Mouse (Mus musculus) myocyte (in vitro differentiated cells): ENCODE results near the gene Crygf. TPM values are rescaled to one million over a fixed set of nuclear protein-coding genes. Genes with fewer than 3 reads are reported as not detected.
A peak's percentile ranks its signal among the peaks of the same experiment; 100 is the strongest.
"Not testable (repeated sequence)": the region's sequence is repeated elsewhere in the genome, so short reads cannot be mapped to it uniquely, and the experiment has no call there.

Experiments
- H3K27me3 ChIP-seq: one replicate; pipeline ENCODE4 v1.6.1; 2011; ENCODE audit not compliant: control insufficient read depth, insufficient read depth, insufficient read length
- H3K36me3 ChIP-seq: one replicate; pipeline ENCODE4 v1.6.1; 2011; ENCODE audit not compliant: control insufficient read depth, insufficient read depth
- H3K4me2 ChIP-seq: one replicate; pipeline ENCODE4 v1.6.1; 2011; ENCODE audit warnings: low read depth, control low read depth
- H3K4me3 ChIP-seq: one replicate; pipeline ENCODE4 v1.5.1; 2011; ENCODE audit warnings: mild to moderate bottlenecking, control low read depth, moderate library complexity
- H3K79me2 ChIP-seq: one replicate; pipeline ENCODE4 v1.6.1; 2011; ENCODE audit not compliant: control insufficient read depth, insufficient read depth
- H3ac ChIP-seq: one replicate; pipeline ENCODE4 v1.6.1; 2011; ENCODE audit not compliant: control insufficient read depth, insufficient read length
- CEBPB ChIP-seq: IDR thresholded peaks from 2 replicates; pipeline ENCODE4 v1.6.1; 2011; ENCODE audit warnings: mild to moderate bottlenecking, moderate library complexity; ENCODE audit not compliant: poor library complexity, insufficient read depth, severe bottlenecking
- E2F4 ChIP-seq: IDR thresholded peaks from one replicate; pipeline ENCODE4 v1.6.1; 2011; ENCODE audit warnings: mild to moderate bottlenecking, control low read depth, moderate library complexity; ENCODE audit not compliant: insufficient read depth
- MAX ChIP-seq: IDR thresholded peaks from one replicate; pipeline ENCODE4 v1.6.1; 2011; ENCODE audit warnings: low read depth, mild to moderate bottlenecking, control low read depth
- MYOD1 ChIP-seq, 3 experiments: IDR thresholded peaks; one replicate each; pipeline ENCODE4 v1.6.1; 2011; ENCODE audit warnings: control low read depth in 2 of 3, low read depth in 2 of 3, mild to moderate bottlenecking in 2 of 3, moderate library complexity in 1 of 3; ENCODE audit not compliant: insufficient read length in 2 of 3, control insufficient read depth in 1 of 3
- MYOG ChIP-seq, 3 experiments: IDR thresholded peaks; one replicate each; pipeline ENCODE4 v1.6.1; 2011; ENCODE audit warnings: control low read depth in 2 of 3, low read depth in 2 of 3, mild to moderate bottlenecking in 2 of 3; ENCODE audit not compliant: insufficient read length in 2 of 3, control insufficient read depth in 1 of 3, insufficient read depth in 1 of 3
- POLR2A ChIP-seq: IDR thresholded peaks from one replicate; pipeline ENCODE4 v1.6.1; 2011; ENCODE audit warnings: low read depth, mild to moderate bottlenecking, control low read depth, moderate library complexity; ENCODE audit not compliant: insufficient read length
- POLR2AphosphoS2 ChIP-seq: IDR thresholded peaks from one replicate; pipeline ENCODE4 v1.6.1; 2011; ENCODE audit warnings: low read depth, control low read depth; ENCODE audit not compliant: insufficient read length
- REST ChIP-seq: IDR thresholded peaks from one replicate; pipeline ENCODE4 v1.6.1; 2011; ENCODE audit warnings: mild to moderate bottlenecking, control low read depth, moderate library complexity; ENCODE audit not compliant: insufficient read depth, insufficient read length
- SRF ChIP-seq: IDR thresholded peaks from one replicate; pipeline ENCODE4 v1.6.1; 2011; ENCODE audit warnings: low read depth; ENCODE audit not compliant: control insufficient read depth, insufficient read length
- TCF12 ChIP-seq: IDR thresholded peaks from one replicate; pipeline ENCODE4 v1.6.1; 2011; ENCODE audit warnings: mild to moderate bottlenecking, control low read depth; ENCODE audit not compliant: poor library complexity, insufficient read depth, severe bottlenecking
- TCF3 ChIP-seq: IDR thresholded peaks from one replicate; pipeline ENCODE4 v1.6.1; 2011; ENCODE audit warnings: low read depth, control low read depth; ENCODE audit not compliant: insufficient read length
- USF1 ChIP-seq: IDR thresholded peaks from one replicate; pipeline ENCODE4 v1.6.1; 2011; ENCODE audit warnings: low read depth, mild to moderate bottlenecking, control low read depth, moderate library complexity
- polyA plus RNA-seq: library from polyadenylated mRNA; unstranded; fragments of >200 nt; fragmentation: generic; extraction: Trizol; gene quantifications from one replicate; pipeline ENCODE4 v1.2.1, GENCODE M21; 2012; ENCODE audit warnings: missing spikeins

The Crygf gene
- not detected for polyA plus RNA-seq

DNA sequence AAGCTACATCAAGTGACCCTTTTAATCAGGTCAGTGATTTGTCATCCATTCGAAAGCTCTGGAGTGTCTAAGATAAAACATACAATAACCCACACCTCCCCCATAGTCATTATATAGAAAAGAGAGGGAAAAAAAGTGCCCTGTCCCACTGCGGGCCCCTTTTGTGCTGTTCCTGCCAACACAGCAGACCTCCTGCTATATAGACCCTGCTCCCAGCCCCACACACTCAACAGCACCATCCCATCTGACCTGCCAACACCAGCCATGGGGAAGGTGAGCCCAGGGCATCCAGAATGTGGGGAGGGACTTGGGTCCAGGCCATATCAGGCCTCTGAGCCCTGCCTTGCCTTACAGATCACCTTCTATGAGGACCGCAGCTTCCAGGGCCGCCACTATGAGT, at the start of gene Crygf:
Gene Crygf (plus strand): TSS at position 227 of the 400 bp plus-strand sequence.
- Histone ChIP-seq H3K27me3 (no peaks in the 10 kb centered on the region), H3K4me2 (peak within 1 kb of the TSS; percentile 12), H3K36me3 (no peaks in the 10 kb centered on the region), H3K79me2 (no peaks in the 10 kb centered on the region), H3ac (no peak within 1 kb of the TSS), H3K4me3 (no peak within 1 kb of the TSS)
- TF ChIP-seq SRF, result no peak

DNA sequence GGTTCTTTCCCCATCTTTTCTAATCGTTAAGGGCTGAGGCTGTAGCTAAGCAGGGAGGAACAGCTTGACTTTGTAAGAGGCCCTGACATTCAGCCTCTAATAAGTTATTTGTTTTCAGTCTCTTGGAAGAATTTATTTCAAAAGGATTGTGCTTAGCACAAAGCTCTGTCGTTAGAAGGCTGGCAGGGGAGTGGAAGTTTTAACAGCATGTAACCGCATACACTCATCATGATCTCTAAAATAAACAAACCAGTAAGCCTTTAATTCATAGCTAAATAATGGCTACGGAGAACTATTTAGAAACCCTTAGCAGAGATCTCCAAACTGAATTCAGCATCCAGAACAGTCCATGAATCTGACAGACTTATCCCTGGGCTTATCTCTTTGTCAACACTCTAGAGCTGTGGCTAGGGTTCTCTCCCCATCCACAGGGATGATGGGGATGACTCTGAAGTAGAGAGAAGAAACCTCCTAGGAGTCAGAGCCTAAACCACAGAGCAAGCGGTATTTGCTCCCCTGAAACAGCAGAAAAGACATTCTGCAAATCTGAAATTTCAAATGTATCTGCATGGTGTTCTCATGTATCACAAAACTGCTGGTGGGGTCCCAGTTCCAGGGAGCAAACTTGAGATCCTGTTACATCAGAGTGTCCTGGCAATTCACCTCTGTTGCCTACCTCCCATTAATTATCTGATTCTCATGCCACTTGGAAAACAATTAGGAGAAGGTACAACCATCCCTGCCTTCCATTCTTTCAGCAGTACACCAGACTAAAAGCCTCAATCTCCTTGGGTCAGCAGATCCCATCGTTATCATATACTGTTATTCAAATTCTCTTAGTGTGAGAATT, 734 bp upstream of the Crygf start:
- Histone ChIP-seq H3K27me3 (no peaks in the 10 kb centered on the region), H3K79me2 (no peaks in the 10 kb centered on the region), H3K4me3 (no peak overlapping the region), H3K36me3 (no peaks in the 10 kb centered on the region), H3K4me2 (peak overlapping the region; percentile 12), H3ac (no peak overlapping the region)
- TF ChIP-seq CEBPB, result no peak
- no peak for TF ChIP-seq USF1
- no peak for TF ChIP-seq REST
- no peak for TF ChIP-seq SRF
- TF ChIP-seq POLR2A, result no peak
- no peak for TF ChIP-seq POLR2AphosphoS2
- TF ChIP-seq MYOD1 (IDR thresholded peaks at IDR 0.05; ENCODE audit: control insufficient read depth in 1 of 3, insufficient read length in 2 of 3, low read depth in 2 of 3), result no peak
- no peak for TF ChIP-seq E2F4
- TF ChIP-seq TCF3, result no peak
- TF ChIP-seq MAX, result no peak
- TF ChIP-seq MYOG (IDR thresholded peaks at IDR 0.05; ENCODE audit: control insufficient read depth in 1 of 3, insufficient read depth in 1 of 3, insufficient read length in 2 of 3, low read depth in 2 of 3), result no peak
- TF ChIP-seq TCF12, result no peak

DNA sequence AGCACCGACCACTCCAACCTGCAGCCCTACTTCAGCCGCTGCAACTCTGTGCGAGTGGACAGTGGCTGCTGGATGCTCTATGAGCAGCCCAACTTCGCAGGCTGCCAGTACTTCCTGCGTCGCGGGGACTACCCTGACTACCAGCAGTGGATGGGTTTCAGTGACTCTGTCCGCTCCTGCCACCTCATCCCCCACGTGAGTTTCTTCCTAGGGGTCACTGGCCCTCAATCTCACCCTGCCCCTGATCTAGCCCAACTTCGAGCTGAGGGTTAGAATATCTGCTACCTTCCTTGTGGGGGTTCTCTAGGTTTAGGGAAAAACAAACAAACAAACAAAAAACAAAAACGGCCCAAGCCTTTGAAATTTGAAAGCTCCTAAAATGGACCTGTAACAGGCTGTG, 376 bp downstream of the Crygf start:
- H3K36me3 ChIP-seq, H3K79me2 ChIP-seq, H3K4me2 ChIP-seq, H3K27me3 ChIP-seq, H3ac ChIP-seq, H3K4me3 ChIP-seq: not testable (repeated sequence)

DNA sequence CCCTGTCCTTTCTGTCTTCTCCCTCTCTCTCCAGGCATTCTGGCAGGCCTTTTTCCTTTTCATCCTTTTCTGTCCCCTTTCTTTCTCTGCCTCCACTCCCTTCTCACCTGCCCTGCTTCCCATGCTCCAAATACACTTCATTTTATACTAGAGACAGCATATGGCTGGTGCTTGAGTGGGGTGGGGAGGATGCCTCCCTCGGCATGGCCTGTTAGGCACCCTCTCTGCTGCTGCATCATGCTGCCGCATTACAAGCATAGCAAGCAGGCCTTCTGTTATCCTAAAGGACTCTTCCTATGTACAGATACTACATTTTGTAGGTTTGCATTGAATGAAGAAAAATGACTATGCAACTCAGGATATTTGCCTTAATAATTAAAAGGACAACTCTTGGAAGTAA, 3.7 kb downstream of the Crygf start:
- H3K4me2 ChIP-seq, result no peak overlapping the region
- H3K4me3 ChIP-seq, result no peak overlapping the region
- no peaks in the 10 kb centered on the region for H3K36me3 ChIP-seq
- H3ac ChIP-seq, result no peak overlapping the region
- no peaks in the 10 kb centered on the region for H3K79me2 ChIP-seq
- no peaks in the 10 kb centered on the region for H3K27me3 ChIP-seq
- TF ChIP-seq MYOG (IDR thresholded peaks at IDR 0.05; ENCODE audit: control insufficient read depth in 1 of 3, insufficient read depth in 1 of 3, insufficient read length in 2 of 3, low read depth in 2 of 3) (no peak), REST (no peak), TCF3 (no peak), POLR2AphosphoS2 (no peak), USF1 (no peak), POLR2A (no peak)

DNA sequence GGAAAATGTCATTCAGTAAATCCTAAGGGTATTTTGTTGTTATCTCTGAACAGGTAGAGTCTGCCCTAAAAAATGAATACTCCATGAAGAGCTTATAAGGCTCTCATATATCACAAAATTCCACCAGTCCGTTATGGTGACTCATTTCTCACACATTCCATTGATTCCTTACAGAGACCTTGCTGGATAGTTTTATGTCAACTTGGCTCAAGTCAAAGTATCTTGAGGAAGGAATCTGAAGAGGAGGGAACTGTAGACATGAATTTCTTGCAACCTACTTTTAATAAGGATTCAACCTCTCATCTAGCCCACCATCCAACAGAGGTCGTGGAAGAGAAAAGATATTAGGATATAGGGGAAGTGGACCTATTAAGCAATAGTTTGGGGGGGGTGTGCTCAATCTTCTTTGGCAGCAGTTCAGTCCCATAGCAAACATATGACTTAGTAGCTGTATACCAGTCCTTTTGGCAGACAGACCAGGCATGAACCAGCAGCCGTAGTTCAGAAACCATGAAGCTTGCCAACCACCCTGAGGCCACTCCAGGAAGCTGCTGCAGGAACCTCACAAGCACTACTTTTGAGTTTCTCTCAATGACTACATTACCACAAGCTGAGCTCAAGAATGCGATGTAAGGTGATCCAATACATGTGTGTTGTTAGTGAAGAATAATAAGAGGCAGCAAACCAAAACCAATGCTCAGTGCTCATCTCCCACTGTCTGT, 5.9 kb downstream of the Crygf start:
- no peak for TF ChIP-seq TCF12
- no peak for TF ChIP-seq E2F4
- TF ChIP-seq POLR2AphosphoS2, result no peak
- no peak for TF ChIP-seq SRF
- TF ChIP-seq REST, result no peak
- no peak for TF ChIP-seq CEBPB
- no peak for TF ChIP-seq MYOD1 (IDR thresholded peaks at IDR 0.05; ENCODE audit: control insufficient read depth in 1 of 3, insufficient read length in 2 of 3, low read depth in 2 of 3)
- no peak for TF ChIP-seq POLR2A
- TF ChIP-seq TCF3, result no peak
- TF ChIP-seq USF1, result no peak
- TF ChIP-seq MYOG (IDR thresholded peaks at IDR 0.05; ENCODE audit: control insufficient read depth in 1 of 3, insufficient read depth in 1 of 3, insufficient read length in 2 of 3, low read depth in 2 of 3), result no peak
- no peak for TF ChIP-seq MAX
- H3K4me2 ChIP-seq, result peak overlapping the region; percentile 32
- no peaks in the 10 kb centered on the region for H3K36me3 ChIP-seq
- no peaks in the 10 kb centered on the region for H3K79me2 ChIP-seq
- no peak overlapping the region for H3ac ChIP-seq
- no peaks in the 10 kb centered on the region for H3K27me3 ChIP-seq
- no peak overlapping the region for H3K4me3 ChIP-seq

Other genes with a start within 250 kb of the Crygf start
- gene Map2, start 248.8 kb downstream of the Crygf start, polyA plus RNA-seq, result 2.4 TPM